Mouse (Mus musculus): Measurements from ENCODE around the gene Tmem266.

DNA sequence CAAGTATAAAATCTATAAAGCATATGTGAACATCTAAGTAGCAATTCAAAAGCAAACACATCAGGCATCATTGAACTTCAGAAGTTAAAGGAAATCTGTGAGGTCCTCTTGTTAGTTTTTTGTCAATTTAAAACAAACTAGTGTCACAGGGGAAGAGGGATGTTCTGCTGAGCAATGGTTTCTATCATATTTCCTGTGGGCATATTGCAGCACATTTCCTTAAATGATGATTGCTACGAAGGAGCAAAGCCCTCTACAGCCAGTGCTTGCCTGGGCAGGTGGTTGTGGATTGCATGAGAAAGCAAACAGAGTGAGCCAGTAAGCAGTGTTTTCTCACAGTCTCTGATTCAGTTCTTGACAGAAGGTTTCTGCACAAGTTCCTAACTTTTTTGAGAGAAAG lies 149.4 kb downstream of the Tmem266 start:
- no peak for TF ChIP-seq CTCF (IDR thresholded peaks at IDR 0.05; ENCODE audit: low read depth)
- TF ChIP-seq EP300 (optimal IDR thresholded peaks at IDR 0.05), result no peak
